Mouse (Mus musculus) small intestine, adult 2 months (tissue): Measurements from ENCODE around the gene Slc24a1.
"Not testable (repeated sequence)": the region's sequence is repeated elsewhere in the genome, so short reads cannot be mapped to it uniquely, and the experiment has no call there.

Experiments
- CTCF ChIP-seq: fragments of 200-500 bp; IDR thresholded peaks from 2 replicates; pipeline ENCODE4 v1.5.1; 2012; ENCODE audit warnings: low read depth, mild to moderate bottlenecking, control low read depth, inconsistent platforms, low read length, moderate library complexity, mixed read lengths; ENCODE audit not compliant: insufficient replicate concordance, insufficient read length; ENCODE audit errors: extremely low read depth
- POLR2A ChIP-seq: fragments of 200-500 bp; IDR thresholded peaks from 2 replicates; pipeline ENCODE4 v1.6.1; 2012; ENCODE audit warnings: low read depth, mild to moderate bottlenecking, control low read depth, inconsistent platforms, low read length, moderate library complexity

DNA sequence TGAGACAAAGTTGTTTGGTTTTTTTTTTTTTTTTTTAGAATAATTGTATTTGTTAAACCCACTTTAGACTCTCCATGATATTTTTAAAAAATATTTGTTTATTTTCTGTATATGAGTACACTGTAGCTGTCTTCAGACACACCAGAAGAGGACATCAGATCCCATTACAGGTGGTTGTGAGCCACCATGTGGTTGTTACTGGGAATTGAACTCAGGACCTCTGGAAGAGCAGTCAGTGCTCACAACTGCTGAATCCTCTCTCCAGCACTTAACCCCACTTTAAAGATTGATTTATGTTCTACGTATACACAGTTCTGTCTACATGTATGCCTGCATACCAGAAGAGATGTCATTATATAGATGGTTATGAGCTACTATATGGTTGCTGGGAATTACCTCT lies 44.1 kb upstream of the Slc24a1 start:
- not testable (repeated sequence) for TF ChIP-seq CTCF, POLR2A
